Mouse (Mus musculus) cerebellum, adult 2 months (tissue): Measurements from ENCODE around the gene Pde11a.

Experiments used
- CTCF ChIP-seq: fragments of 200-500 bp; IDR thresholded peaks from 2 replicates; pipeline ENCODE4 v1.5.1; 2011; ENCODE audit warnings: low read depth, mild to moderate bottlenecking, control low read depth, low read length, moderate library complexity, borderline replicate concordance; ENCODE audit not compliant: insufficient read depth
- POLR2A ChIP-seq: fragments of 200-500 bp; IDR thresholded peaks from 2 replicates; pipeline ENCODE4 v1.6.1; 2011; ENCODE audit warnings: low read length, control low read depth, borderline replicate concordance; ENCODE audit not compliant: insufficient read depth

- TF ChIP-seq CTCF (no peak), POLR2A (no peak)
These were observed 355.5 kb downstream of the Pde11a start for GRCm38 (mm10) chr2:75983091-75983490.
